Mouse (Mus musculus): Measurements from ENCODE around the gene Scgb1b2. TPM values are rescaled to one million over a fixed set of nuclear protein-coding genes. Genes with fewer than 3 reads are reported as not detected.

Gene Scgb1b2
- polyA plus RNA-seq (2015; fragmentation: Nextera tagmentation; extraction: Ambion mirVana) = not detected in 2 replicates

- no peaks in the 10 kb centered on the region for H3K36me3 ChIP-seq
- H3K4me3 ChIP-seq (replicated peaks) = no peak within 1 kb of the TSS
- no peak for DNase-seq
- H3K27me3 ChIP-seq = no peaks in the 10 kb centered on the region
- peaks cover 15% of the 10 kb centered on the region; the same call in 1 of the 2 replicates for H3K9me3 ChIP-seq (replicated peaks)
- ATAC-seq (ENCODE audit: low read depth) = no peak
- WGBS (ENCODE audit: insufficient replicate concordance) = 59% methylated on average over 3 of the region's 3 CpGs
- H3K9ac ChIP-seq = no peak within 1 kb of the TSS
- H3K4me1 ChIP-seq (replicated peaks) = no peaks in the 10 kb centered on the region
- no peak within 1 kb of the TSS for H3K27ac ChIP-seq
- H3K4me2 ChIP-seq = no peak within 1 kb of the TSS
Observed at GRCm38 (mm10) chr7:31291721-31292120, at the start of gene Scgb1b2. Scgb1b2 (minus strand) TSS chr7:31291821.

- Histone ChIP-seq H3K4me1 (replicated peaks) (no peaks in the 10 kb centered on the region), H3K4me3 (replicated peaks) (no peak within 1 kb of the TSS), H3K27me3 (no peaks in the 10 kb centered on the region), H3K27ac (no peak within 1 kb of the TSS), H3K9me3 (replicated peaks) (peaks cover 15% of the 10 kb centered on the region; the same call in 1 of the 2 replicates), H3K9ac (no peak within 1 kb of the TSS), H3K4me2 (no peak within 1 kb of the TSS), H3K36me3 (no peaks in the 10 kb centered on the region)
- DNase-seq (no peak), ATAC-seq (ENCODE audit: low read depth) (no peak)
- WGBS (ENCODE audit: insufficient replicate concordance) = 62% methylated on average over 5 of the region's 5 CpGs
Observed at GRCm38 (mm10) chr7:31290208-31290607, 1.4 kb downstream of the Scgb1b2 start, which contains the start of gene Scgb2b2. Scgb2b2 (plus strand) TSS chr7:31290508.

Other genes starting within 250 kb of the Scgb1b2 start
- gene Fxyd5, start 249.3 kb downstream of the Scgb1b2 start, polyA plus RNA-seq (2015; fragmentation: Nextera tagmentation; extraction: Ambion mirVana) = 17.3 and 19.2 TPM in 2 replicates
- gene Fxyd7, start 240.4 kb downstream of the Scgb1b2 start, polyA plus RNA-seq (2015; fragmentation: Nextera tagmentation; extraction: Ambion mirVana) = 0.17 and 0.47 TPM in 2 replicates
- 41.1 and 44.2 TPM in 2 replicates for gene Fxyd1, start 234.6 kb downstream of the Scgb1b2 start, polyA plus RNA-seq (2015; fragmentation: Nextera tagmentation; extraction: Ambion mirVana)
- 0.07 and 0.13 TPM in 2 replicates for gene Lgi4, start 232.5 kb downstream of the Scgb1b2 start, polyA plus RNA-seq (2015; fragmentation: Nextera tagmentation; extraction: Ambion mirVana)
- 0.52 and 1.1 TPM in 2 replicates for gene Fxyd3, start 215.1 kb downstream of the Scgb1b2 start, polyA plus RNA-seq (2015; fragmentation: Nextera tagmentation; extraction: Ambion mirVana)
- gene Hpn, start 176.5 kb downstream of the Scgb1b2 start, polyA plus RNA-seq (2015; fragmentation: Nextera tagmentation; extraction: Ambion mirVana) = 45.7 and 45.8 TPM in 2 replicates
- gene Scn1b, start 164.8 kb downstream of the Scgb1b2 start, polyA plus RNA-seq (2015; fragmentation: Nextera tagmentation; extraction: Ambion mirVana) = 0.42 and 0.60 TPM in 2 replicates
- gene Gramd1a, start 135.9 kb downstream of the Scgb1b2 start, polyA plus RNA-seq (2015; fragmentation: Nextera tagmentation; extraction: Ambion mirVana) = 9.3 and 10.7 TPM in 2 replicates
- gene Scgb2b2, start 1.3 kb downstream of the Scgb1b2 start, polyA plus RNA-seq (2015; fragmentation: Nextera tagmentation; extraction: Ambion mirVana) = not detected in 2 replicates
- not detected in 2 replicates for gene Scgb2b3, start 70.3 kb upstream of the Scgb1b2 start, polyA plus RNA-seq (2015; fragmentation: Nextera tagmentation; extraction: Ambion mirVana)
- gene Scgb1b3, start 83.8 kb upstream of the Scgb1b2 start, polyA plus RNA-seq (2015; fragmentation: Nextera tagmentation; extraction: Ambion mirVana) = not detected in 2 replicates

All from liver, embryonic 13.5 days (tissue).